ENCODE assay signal across 8 mouse cellular contexts in genomic region chr10:67647777-67648727, GRCm38 (mm10).
DNase-seq lines count a peak whose midpoint lies in the region; ATAC-seq and TF ChIP-seq lines count a peak whose summit lies in the region.

No protein-coding gene starts in this region.

- H3K4me2 ChIP-seq in intestine, embryonic 15.5 days (replicated peaks), result peak overlapping the region; percentile 58

- no peak for TF ChIP-seq POLR2A in bone marrow, adult 2 months (IDR thresholded peaks at IDR 0.05; ENCODE audit: borderline replicate concordance, control insufficient read depth, low read depth, low read length)
- no peak for TF ChIP-seq POLR2A in small intestine, adult 2 months (IDR thresholded peaks at IDR 0.05; ENCODE audit: low read depth, low read length)

- H3K27me3 ChIP-seq in E14TG2a.4 (ENCODE audit: insufficient read depth, low read length), result peaks cover 4% of the 10 kb centered on the region
- no peaks in the 10 kb centered on the region for H3K27me3 ChIP-seq in intestine, embryonic 15.5 days (replicated peaks)
- no peaks in the 10 kb centered on the region for H3K27me3 ChIP-seq in small intestine, adult 2 months (ENCODE audit: control insufficient read depth, insufficient read depth, low read length)

- peak overlapping the region; percentile 29; the same call in 1 of the 2 replicates for H3K4me3 ChIP-seq in E14TG2a.4 (replicated peaks; ENCODE audit: low read length)
- H3K4me3 ChIP-seq in bone marrow, adult 2 months (replicated peaks; ENCODE audit: control insufficient read depth, low read depth, low read length), result peak overlapping the region; percentile 56
- 0 out of 2 replicates have a peak overlapping the region, but pooled peaks have one; percentile 6 for H3K4me3 ChIP-seq in intestine, embryonic 15.5 days (replicated peaks)
- H3K4me3 ChIP-seq in small intestine, adult 2 months (ENCODE audit: low read depth, low read length), result peak overlapping the region; percentile 38

- no peaks in the 10 kb centered on the region for H3K36me3 ChIP-seq in E14TG2a.4 (ENCODE audit: insufficient read depth, low read length)
- no peaks in the 10 kb centered on the region for H3K36me3 ChIP-seq in intestine, embryonic 15.5 days
- no peaks in the 10 kb centered on the region for H3K36me3 ChIP-seq in small intestine, adult 2 months (ENCODE audit: control insufficient read depth, insufficient read depth, low read length)

- 5% methylated on average over 20 of the region's 20 CpGs for WGBS in bone marrow, adult 2 months
- 27% methylated on average over 20 of the region's 20 CpGs for WGBS in intestine, embryonic 15.5 days
- WGBS in small intestine, adult 2 months, result 28% methylated on average over 20 of the region's 20 CpGs

- no peak for ATAC-seq in intestine, embryonic 15.5 days

- intact Hi-C loops in left cerebral cortex, postnatal 4 days (cut with DNase I), result no loop called here

- peaks cover 65% of the 10 kb centered on the region for H3K4me1 ChIP-seq in E14TG2a.4 (replicated peaks; ENCODE audit: low read depth, low read length)
- peaks cover 2% of the 10 kb centered on the region; the same call in 1 of the 2 replicates for H3K4me1 ChIP-seq in bone marrow, adult 2 months (ENCODE audit: control insufficient read depth, insufficient read depth, low read length)
- no peaks in the 10 kb centered on the region for H3K4me1 ChIP-seq in intestine, embryonic 15.5 days (replicated peaks)
- H3K4me1 ChIP-seq in small intestine, adult 2 months (ENCODE audit: control insufficient read depth, insufficient read depth, insufficient read length, low read length), result no peaks in the 10 kb centered on the region

- no peaks in the 10 kb centered on the region for H3K9me3 ChIP-seq in E14TG2a.4 (ENCODE audit: low read length)
- no peaks in the 10 kb centered on the region for H3K9me3 ChIP-seq in intestine, embryonic 15.5 days

- H3K9ac ChIP-seq in intestine, embryonic 15.5 days, result no peak overlapping the region

- no peak for TF ChIP-seq CTCF in E14TG2a.4 (conservative IDR thresholded peaks at IDR 0.05; ENCODE audit: low read length)
- TF ChIP-seq CTCF in bone marrow, adult 2 months (IDR thresholded peaks at IDR 0.05; ENCODE audit: control insufficient read depth, insufficient read depth, low read length), result no peak
- TF ChIP-seq CTCF in small intestine, adult 2 months (IDR thresholded peaks at IDR 0.05; ENCODE audit: extremely low read depth, insufficient read length, insufficient replicate concordance, low read depth, low read length), result no peak

- peak; percentile 96 for DNase-seq in heart, adult 11 months
- DNase-seq in lung, postnatal 14 days, result peak; percentile 26
- DNase-seq in left cerebral cortex, postnatal 4 days, result no peak
- no peak for DNase-seq in T-cell, adult 2 months (ENCODE audit: low spot score)

- peak overlapping the region; percentile 7; the same call in 1 of the 2 replicates for H3K27ac ChIP-seq in bone marrow, adult 2 months (ENCODE audit: control insufficient read depth, insufficient read depth, low read depth, low read length, poor library complexity)
- H3K27ac ChIP-seq in intestine, embryonic 15.5 days, result no peak overlapping the region
- H3K27ac ChIP-seq in small intestine, adult 2 months (ENCODE audit: insufficient read depth, low read depth, low read length), result 0 out of 2 replicates have a peak overlapping the region, but pooled peaks have one; percentile 0

Comparison
In these comparisons a context has a peak if more than half of its experiments do, and no peak if none do; other contexts are left out.
1. H3K4me3 ChIP-seq: peak in every context shown above with its lines; median percentile 56 in bone marrow, adult 2 months; 38 in small intestine, adult 2 months; 29 in E14TG2a.4; 6 in intestine, embryonic 15.5 days.
2. DNase-seq: peak in heart, adult 11 months (single experiment) and lung, postnatal 14 days (single experiment); none in left cerebral cortex, postnatal 4 days (single experiment) and T-cell, adult 2 months (single experiment).